Mouse (Mus musculus) hindbrain, postnatal 0 days (tissue): ENCODE measurements at regions not wholly inside any gene's neighbourhood (a gene's known extent, or its start where the extent isn't known, plus 50 kb on each side); places are given as distances from the start of the nearest gene placed in this dataset.

Source experiments
- ATAC-seq: fragments of 200-750 bp; cut with Nextera tagmentation; 2 replicates; pipeline ENCODE4 v1.8.0; 2017; ENCODE audit warnings: mild to moderate bottlenecking, moderate TSS enrichment, moderate library complexity
- DNase-seq: peaks from one replicate; pipeline ENCODE4 v3.0.0-alpha.2; 2015; ENCODE audit warnings: low spot score
- H3K27ac ChIP-seq: fragments of 300-500 bp; sonication (generic); 2 replicates; pipeline ENCODE4 v1.5.1; 2014; ENCODE audit warnings: mild to moderate bottlenecking
- H3K27me3 ChIP-seq: fragments of 300-500 bp; sonication (generic); 2 replicates; pipeline ENCODE4 v1.6.1; 2014; ENCODE audit warnings: low read length, mixed read lengths; ENCODE audit not compliant: insufficient read depth
- H3K36me3 ChIP-seq: fragments of 300-500 bp; sonication (generic); 2 replicates; pipeline ENCODE4 v1.6.1; 2014; ENCODE audit warnings: low read length, mixed read lengths; ENCODE audit not compliant: insufficient read depth
- H3K4me1 ChIP-seq: fragments of 300-500 bp; sonication (generic); 2 replicates; pipeline ENCODE4 v1.6.1; 2014; ENCODE audit warnings: antibody characterized with exemption, low read length, mixed read lengths; ENCODE audit not compliant: insufficient read depth
- H3K4me2 ChIP-seq: fragments of 300-500 bp; sonication (generic); 2 replicates; pipeline ENCODE4 v1.6.1; 2014; ENCODE audit warnings: low read depth, mild to moderate bottlenecking, low read length, moderate library complexity, mixed read lengths
- H3K4me3 ChIP-seq: fragments of 300-500 bp; sonication (generic); 2 replicates; pipeline ENCODE4 v1.5.1; 2014; ENCODE audit warnings: low read length
- H3K9ac ChIP-seq: fragments of 300-500 bp; sonication (generic); replicated peaks from 2 replicates; pipeline ENCODE4 v1.6.1; 2014; ENCODE audit warnings: mild to moderate bottlenecking, low read length, moderate library complexity, mixed read lengths
- H3K9me3 ChIP-seq: fragments of 300-500 bp; sonication (generic); 2 replicates; pipeline ENCODE4 v1.6.1; 2016; ENCODE audit warnings: low read length, mixed read lengths
- CTCF ChIP-seq: IDR thresholded peaks from 2 replicates; pipeline ENCODE4 v1.5.1; 2016; ENCODE audit warnings: antibody characterized with exemption, control low read depth, low read depth
- WGBS: fragments of 180-500 bp; shearing (Covaris S2); extraction: QIAGEN DNeasy Blood & Tissue Kit; methylation state at CpG from one replicate; pipeline ENCODE4 v1.1.7; 2014; 5-methylcytosine and 5-hydroxymethylcytosine counted together

- WGBS = 45% methylated on average over 2 of the region's 2 CpGs
- ATAC-seq (no peak), DNase-seq (no peak)
- no peaks in the 10 kb centered on the region for H3K27me3 ChIP-seq
- H3K27ac ChIP-seq = no peak overlapping the region
- H3K4me2 ChIP-seq = no peak overlapping the region
- H3K9me3 ChIP-seq = no peaks in the 10 kb centered on the region
- H3K4me3 ChIP-seq = no peak overlapping the region
- no peaks in the 10 kb centered on the region for H3K4me1 ChIP-seq
- H3K9ac ChIP-seq = no peak overlapping the region
- TF ChIP-seq CTCF = no peak
- no peaks in the 10 kb centered on the region for H3K36me3 ChIP-seq
Observed at GRCm38 (mm10) chr15:62524628-62525027, 1320.3 kb downstream of the Gsdmc2 start.

GRCm38 (mm10) chr15:62524135-62524534 lies 1320.8 kb downstream of the Gsdmc2 start:
- DNase-seq (no peak), ATAC-seq (no peak)

GRCm38 (mm10) chr15:62513462-62513861 lies 1331.5 kb downstream of the Gsdmc2 start:
- H3K4me2 ChIP-seq = no peak overlapping the region
- H3K36me3 ChIP-seq = no peaks in the 10 kb centered on the region
- 73% methylated on average over 1 of the region's 1 CpGs for WGBS
- no peak for TF ChIP-seq CTCF
- no peak overlapping the region for H3K4me3 ChIP-seq
- no peaks in the 10 kb centered on the region for H3K4me1 ChIP-seq
- DNase-seq = no peak
- H3K27me3 ChIP-seq = no peaks in the 10 kb centered on the region
- no peak overlapping the region for H3K27ac ChIP-seq
- H3K9ac ChIP-seq = no peak overlapping the region
- no peak for ATAC-seq
- no peaks in the 10 kb centered on the region for H3K9me3 ChIP-seq

More at GRCm38 (mm10) chr15:62524135-62524534, 1320.8 kb downstream of the Gsdmc2 start:
- Histone ChIP-seq H3K4me1 (no peaks in the 10 kb centered on the region), H3K4me2 (no peak overlapping the region), H3K9me3 (no peaks in the 10 kb centered on the region), H3K9ac (no peak overlapping the region), H3K36me3 (no peaks in the 10 kb centered on the region), H3K4me3 (no peak overlapping the region), H3K27ac (no peak overlapping the region), H3K27me3 (no peaks in the 10 kb centered on the region)
- 69% methylated on average over 2 of the region's 2 CpGs for WGBS
- no peak for TF ChIP-seq CTCF

GRCm38 (mm10) chr15:62511461-62511860 lies 1333.5 kb downstream of the Gsdmc2 start:
- H3K9me3 ChIP-seq = no peaks in the 10 kb centered on the region
- DNase-seq = peak; percentile 26
- whole genome bisulfite sequencing = 58% methylated on average over 2 of the region's 2 CpGs

GRCm38 (mm10) chr15:62503866-62504265 lies 1341.1 kb downstream of the Gsdmc2 start:
- 66% methylated on average over 3 of the region's 3 CpGs for WGBS
- Histone ChIP-seq H3K9me3 (no peaks in the 10 kb centered on the region), H3K4me2 (no peak overlapping the region), H3K36me3 (no peaks in the 10 kb centered on the region), H3K27ac (no peak overlapping the region), H3K27me3 (no peaks in the 10 kb centered on the region), H3K9ac (no peak overlapping the region), H3K4me1 (no peaks in the 10 kb centered on the region; the same call in 1 of the 2 replicates), H3K4me3 (no peak overlapping the region)
- DNase-seq = no peak
- no peak for TF ChIP-seq CTCF
- peak; percentile 53; the same call in 1 of the 2 replicates for ATAC-seq

More at GRCm38 (mm10) chr15:62511461-62511860, 1333.5 kb downstream of the Gsdmc2 start:
- Histone ChIP-seq H3K27me3 (no peaks in the 10 kb centered on the region), H3K27ac (no peak overlapping the region), H3K9ac (no peak overlapping the region), H3K4me3 (no peak overlapping the region), H3K4me2 (no peak overlapping the region), H3K36me3 (no peaks in the 10 kb centered on the region), H3K4me1 (no peaks in the 10 kb centered on the region)
- TF ChIP-seq CTCF = no peak
- no peak for ATAC-seq

- no peaks in the 10 kb centered on the region for H3K36me3 ChIP-seq
- ATAC-seq (no peak), DNase-seq (no peak)
- H3K27ac ChIP-seq = no peak overlapping the region
- no peak for TF ChIP-seq CTCF
- H3K4me1 ChIP-seq = peaks cover 5% of the 10 kb centered on the region
- no peaks in the 10 kb centered on the region for H3K27me3 ChIP-seq
- H3K4me2 ChIP-seq = no peak overlapping the region
- 75% methylated on average over 4 of the region's 4 CpGs for WGBS
- no peaks in the 10 kb centered on the region for H3K9me3 ChIP-seq
- no peak overlapping the region for H3K4me3 ChIP-seq
- H3K9ac ChIP-seq = no peak overlapping the region
Observed at GRCm38 (mm10) chr15:62500966-62501365, 1344.0 kb downstream of the Gsdmc2 start.

- Histone ChIP-seq H3K9me3 (no peaks in the 10 kb centered on the region), H3K27ac (no peak overlapping the region), H3K27me3 (no peaks in the 10 kb centered on the region), H3K4me3 (no peak overlapping the region), H3K4me2 (no peak overlapping the region), H3K36me3 (no peaks in the 10 kb centered on the region), H3K4me1 (peaks cover 6% of the 10 kb centered on the region), H3K9ac (no peak overlapping the region)
- TF ChIP-seq CTCF = no peak
- 85% methylated on average over 2 of the region's 2 CpGs for WGBS
- no peak for DNase-seq
- no peak for ATAC-seq
Observed at GRCm38 (mm10) chr15:62500522-62500921, 1344.5 kb downstream of the Gsdmc2 start.
